Mouse (Mus musculus): ENCODE data around the gene Galk1.

Galk1 gene

DNA sequence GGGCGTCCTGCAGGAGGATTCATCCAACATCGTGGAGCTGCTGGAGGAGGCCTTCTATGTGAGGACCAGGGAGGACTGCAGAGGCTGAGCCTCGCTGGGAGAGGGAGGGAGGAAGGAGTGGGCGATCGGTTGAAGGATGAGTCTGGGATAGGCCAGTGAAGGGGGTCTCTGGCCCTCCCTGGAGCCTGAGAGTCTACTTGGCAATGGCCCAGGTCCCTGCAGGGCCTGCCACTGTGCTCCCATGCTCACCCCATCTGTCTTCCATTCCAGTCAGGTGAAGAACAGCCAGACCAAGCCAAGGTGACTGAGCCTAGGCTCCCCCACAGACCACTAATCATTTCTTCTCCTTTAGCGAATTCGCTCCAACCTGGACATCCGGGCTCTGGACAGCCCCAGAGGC is 29.2 kb downstream of the Galk1 start:
- DNase-seq (ENCODE audit: extremely low read depth, low read depth, low spot score): no peak

DNA sequence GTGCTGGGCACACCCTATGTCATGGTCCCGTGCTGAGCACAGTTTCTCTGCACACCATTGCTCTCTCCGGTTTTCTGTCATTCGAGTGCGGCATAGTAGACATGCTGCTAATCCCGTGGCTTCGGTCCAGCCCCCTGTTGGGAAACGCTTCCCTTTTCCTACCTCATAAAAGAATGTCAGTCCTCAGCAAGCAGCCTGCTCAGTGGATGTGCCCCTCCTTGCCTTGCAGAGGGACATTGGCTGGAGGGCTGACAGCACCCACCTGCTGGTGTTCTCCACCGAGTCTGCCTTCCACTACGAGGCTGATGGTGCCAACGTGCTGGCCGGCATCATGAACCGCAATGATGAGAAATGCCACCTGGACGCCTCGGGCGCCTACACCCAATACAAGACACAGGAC is 30.0 kb downstream of the Galk1 start:
- DNase-seq (ENCODE audit: extremely low read depth, low read depth, low spot score): no peak

DNA sequence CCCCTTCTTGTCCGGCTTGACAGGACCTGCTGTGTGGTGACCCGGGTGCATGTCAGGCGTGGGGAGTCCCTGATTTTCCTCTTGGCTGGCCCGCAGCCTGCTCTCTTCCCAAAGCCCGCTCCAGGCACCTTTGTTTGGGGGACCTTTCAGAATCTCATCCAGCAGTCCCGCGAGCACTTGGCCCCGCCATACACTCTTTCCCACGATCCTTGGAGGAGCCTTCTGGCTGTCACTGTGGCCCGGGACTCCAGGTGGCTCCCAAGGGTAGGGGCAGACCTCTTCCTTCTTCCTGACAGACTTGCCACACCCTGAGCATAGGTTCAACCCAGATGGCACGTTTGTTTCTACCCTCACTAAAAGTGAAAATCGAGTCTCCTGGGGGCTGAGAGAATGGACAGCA is 37.0 kb downstream of the Galk1 start:
- DNase-seq (ENCODE audit: extremely low read depth, low read depth, low spot score): no peak

DNA sequence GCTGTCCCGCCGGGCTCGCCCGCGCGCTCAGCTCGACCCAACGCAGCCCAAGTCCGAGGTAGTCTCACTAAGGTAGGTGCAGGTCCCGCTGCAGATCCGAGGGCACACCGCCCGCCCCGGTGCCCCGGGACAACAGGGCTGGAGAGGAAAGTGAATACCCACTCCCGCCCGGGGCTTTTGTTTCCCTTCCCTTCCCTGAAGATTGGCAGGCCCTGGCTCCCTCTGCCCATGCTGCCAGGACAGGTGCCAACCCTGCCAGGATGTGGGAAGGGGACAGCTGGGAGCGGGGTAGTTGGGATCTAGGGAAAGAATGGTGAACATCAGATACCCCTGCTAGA is 37.5 kb downstream of the Galk1 start:
- DNase-seq (ENCODE audit: extremely low read depth, low read depth, low spot score): no peak

DNA sequence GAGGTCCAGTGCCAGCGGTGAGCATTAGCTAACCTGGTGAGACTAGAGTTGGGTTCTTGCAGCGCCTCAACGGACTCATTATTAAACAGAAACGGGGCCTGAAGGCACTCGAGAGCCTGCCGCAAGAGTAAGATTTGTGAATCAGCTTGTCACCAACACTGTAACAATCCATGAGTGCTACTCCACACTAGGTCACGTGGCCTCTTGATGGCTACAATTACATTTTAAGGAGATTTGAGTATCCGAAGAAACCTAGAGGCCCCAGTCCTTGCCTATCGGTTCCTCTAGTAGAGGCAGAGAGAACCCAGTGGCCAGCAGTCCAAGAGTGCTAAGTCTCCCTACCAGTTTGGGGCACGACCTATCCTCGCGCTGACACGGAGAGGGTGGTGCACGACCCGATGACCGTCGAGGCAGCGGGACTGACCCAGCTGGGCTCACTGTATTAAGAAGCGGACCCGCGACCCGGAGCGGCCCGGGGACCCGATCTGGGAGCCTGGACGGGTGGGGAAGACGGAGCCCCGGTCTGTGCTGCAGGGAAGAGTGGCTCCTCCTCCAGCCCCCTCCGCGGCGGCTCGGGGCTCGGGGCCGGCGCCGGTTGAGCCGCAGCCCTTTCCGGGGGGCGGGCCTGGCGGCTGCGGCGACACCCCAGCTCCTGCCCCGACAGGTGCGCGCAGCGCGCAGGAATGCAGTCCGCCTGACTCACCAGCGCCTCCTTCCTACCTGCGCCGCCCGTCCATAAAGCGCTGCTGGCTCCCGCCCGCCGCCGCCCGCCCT is 38.0 kb downstream of the Galk1 start, which contains the start of gene Itgb4:
Gene Itgb4, plus strand, starts transcription at position 401 of the 774 bp plus-strand sequence.
- DNase-seq (ENCODE audit: extremely low read depth, low read depth, low spot score): no peak

DNA sequence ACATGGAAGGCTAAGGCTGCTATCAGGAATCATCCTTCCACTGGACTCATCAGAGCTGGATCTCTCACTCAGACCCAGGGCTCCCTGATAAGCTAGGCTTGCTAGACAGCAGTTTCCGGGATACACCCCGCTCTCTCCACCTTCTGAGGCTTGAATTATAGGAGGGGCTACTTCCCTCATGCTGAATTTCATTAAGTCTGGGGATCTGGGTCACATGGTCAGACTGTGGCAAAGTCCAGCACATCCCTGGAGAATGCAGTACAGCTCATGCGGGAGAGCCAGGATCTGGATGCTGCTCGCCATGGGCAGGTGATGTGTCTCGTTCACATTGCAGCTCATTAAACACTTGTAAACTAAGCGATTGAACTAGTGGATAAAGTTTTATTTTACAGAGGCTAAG is 41.5 kb downstream of the Galk1 start:
- no peak for DNase-seq (ENCODE audit: extremely low read depth, low read depth, low spot score)

DNA sequence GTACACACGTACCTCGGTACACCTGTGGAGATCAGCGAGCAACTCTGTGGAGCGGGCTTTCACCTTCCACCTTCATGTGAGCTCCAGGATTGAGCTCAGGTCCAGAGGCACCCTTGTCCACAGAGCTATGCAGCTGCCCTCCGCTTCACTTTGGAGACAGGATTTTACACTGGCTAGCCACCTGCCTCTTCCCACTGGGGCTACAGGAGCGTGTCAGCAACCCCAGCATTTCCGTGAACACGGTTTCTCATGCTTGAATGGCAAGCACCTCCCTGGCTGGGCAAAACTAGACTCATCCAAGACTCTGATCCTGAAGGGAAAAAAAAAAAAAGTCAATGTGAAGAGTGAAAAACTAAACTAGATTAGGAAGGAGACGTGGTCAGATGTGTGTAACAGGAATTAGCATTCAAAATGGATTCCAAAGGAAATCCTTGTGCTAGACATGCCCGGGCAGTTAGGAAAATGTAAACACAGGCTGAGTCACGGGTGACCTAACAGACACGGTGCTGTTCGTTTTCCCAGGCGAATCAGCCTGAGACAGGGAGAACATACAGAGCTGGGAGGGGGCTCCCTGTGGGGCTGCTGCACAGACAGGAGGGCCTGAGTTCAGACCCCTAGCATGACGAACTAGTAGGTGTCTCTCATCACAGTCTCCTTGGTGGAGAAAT is 42.4 kb downstream of the Galk1 start:
- no peak for DNase-seq (ENCODE audit: extremely low read depth, low read depth, low spot score)

DNA sequence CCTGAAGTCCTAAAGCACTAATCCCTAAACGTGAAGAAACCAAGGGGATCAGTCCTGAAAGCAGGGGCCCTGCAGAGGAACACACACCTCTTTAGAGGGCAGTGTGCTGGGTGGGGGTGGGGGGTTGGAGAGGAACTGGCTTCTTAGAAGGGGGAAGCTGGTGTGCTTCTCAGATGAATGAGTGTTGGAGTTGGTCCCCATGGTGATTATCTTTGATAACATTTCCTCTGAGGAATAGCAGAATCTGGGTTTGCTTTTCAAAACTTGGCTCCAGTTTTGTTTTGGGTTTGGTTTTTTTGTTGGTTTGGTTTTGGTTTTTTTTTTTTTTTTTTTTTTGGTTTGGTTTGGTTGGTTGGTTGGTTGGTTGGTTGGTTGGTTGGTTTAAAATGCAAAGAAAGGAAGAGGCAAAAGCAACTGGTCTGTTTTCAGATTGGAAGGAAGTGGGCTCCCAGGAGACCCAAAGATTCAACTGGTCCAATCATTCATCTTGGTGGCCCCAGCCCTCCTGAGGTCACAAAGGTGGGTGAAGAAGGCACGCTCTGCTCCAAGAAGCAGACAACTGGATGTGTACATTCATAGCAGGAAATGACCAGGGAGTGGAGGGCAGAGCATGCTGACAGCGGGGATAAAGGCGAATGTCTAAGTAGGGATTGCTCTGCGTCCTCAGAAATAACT is 43.7 kb downstream of the Galk1 start:
- no peak for DNase-seq (ENCODE audit: extremely low read depth, low read depth, low spot score)

DNA sequence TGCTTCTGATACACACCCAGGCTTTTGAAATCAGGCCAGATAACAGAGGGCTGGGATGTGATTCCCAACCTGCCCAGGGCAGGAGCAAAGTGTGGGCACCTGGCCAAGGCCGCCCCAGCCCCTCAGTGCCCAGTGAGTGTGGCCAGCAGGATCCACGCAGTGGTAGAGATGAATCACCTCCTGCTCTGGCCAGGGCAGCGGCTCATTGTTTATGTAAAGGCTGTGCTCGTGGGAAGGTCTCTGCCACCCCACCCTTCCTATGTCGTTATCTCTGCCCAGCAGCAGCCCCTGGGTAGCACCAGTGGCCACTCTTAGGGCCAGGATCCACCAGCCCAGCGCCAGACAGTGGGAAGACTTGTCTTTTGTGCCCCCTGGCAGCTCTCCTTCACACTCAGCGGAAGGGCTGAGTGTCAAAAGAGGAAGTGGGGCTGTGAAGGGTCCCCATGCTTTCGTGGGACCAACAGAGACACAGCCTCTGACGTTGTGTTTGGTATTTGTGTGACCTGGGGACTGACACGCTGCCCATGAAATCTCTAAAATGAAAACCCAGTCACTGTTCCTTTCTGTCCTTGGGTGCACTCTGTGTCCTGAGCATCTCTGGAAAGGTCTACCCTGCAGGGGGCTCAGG is 47.4 kb downstream of the Galk1 start:
- DNase-seq (ENCODE audit: extremely low read depth, low read depth, low spot score): no peak

DNA sequence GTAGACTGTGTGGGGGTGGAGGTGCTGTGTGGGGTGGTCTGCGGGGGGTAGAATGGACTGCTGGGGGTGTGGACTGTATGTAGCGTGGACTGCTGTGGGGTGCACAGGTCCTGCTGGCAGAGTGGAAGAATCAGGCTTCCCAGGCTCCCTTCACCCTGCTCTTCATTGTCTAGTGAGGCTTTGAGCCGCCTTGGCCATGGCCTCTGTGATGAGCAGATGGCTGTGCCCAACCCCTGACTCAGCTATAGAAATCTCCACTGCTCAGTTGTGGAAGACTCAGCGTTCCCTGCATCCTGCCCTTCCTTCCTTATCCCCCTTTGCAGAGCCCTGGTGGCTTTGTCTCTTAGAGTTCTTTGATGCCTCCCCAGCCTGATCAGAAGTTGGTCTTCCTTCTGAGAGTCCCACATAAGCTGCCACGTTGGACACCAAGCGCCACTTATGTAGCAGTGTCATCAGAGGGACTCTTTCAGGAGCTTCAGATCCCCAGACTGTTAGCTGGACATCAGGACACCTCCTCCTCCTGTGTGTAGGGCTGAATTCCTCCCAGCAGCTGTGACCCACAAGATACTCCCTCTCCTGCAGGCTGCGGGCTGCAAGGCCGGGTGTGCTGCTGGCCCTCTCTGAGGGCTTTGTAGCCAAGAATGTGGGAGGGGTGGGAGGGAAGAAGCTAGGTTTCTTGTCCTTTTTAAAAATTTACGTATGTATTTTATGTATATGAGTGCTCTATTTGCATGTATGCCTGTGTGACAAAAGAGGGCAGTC is 49.7 kb downstream of the Galk1 start:
- no peak for DNase-seq (ENCODE audit: extremely low read depth, low read depth, low spot score)

DNA sequence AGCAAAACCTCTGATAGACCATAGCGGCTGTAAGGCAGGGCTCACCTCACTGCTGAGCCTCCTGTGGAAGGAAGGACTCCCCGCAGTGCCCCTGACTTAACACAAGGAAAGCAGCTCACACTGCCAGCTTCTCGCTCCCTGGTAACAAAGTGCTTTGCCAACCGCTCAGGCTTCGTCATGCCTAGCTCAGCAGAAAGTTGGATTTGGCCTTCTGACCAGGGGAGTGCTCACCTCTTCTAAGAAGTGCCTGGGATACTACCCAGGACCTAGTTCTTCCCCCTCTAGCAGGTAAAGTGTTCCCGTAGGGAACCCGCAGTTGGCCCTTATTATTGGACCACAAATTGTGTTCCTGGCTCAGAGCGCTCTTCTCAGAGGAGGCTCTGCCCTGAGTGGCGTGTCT is 53.5 kb downstream of the Galk1 start:
- DNase-seq (ENCODE audit: extremely low read depth, low read depth, low spot score): peak; percentile 82

Data from fat pad, adult 2 months (tissue).